Mouse (Mus musculus) kidney, adult 2 months (tissue): ENCODE results near the gene Kxd1.

Experiments used
- CTCF ChIP-seq: fragments of 200-500 bp; conservative IDR thresholded peaks from 2 replicates; pipeline ENCODE4 v1.5.1; 2011; ENCODE audit warnings: low read depth, mild to moderate bottlenecking, control low read depth, low read length, moderate library complexity, mixed read lengths; ENCODE audit not compliant: insufficient read depth, insufficient read length
- POLR2A ChIP-seq: fragments of 200-500 bp; IDR thresholded peaks from one replicate; pipeline ENCODE4 v1.6.1; 2011; ENCODE audit warnings: low read depth, low read length, control low read depth

DNA sequence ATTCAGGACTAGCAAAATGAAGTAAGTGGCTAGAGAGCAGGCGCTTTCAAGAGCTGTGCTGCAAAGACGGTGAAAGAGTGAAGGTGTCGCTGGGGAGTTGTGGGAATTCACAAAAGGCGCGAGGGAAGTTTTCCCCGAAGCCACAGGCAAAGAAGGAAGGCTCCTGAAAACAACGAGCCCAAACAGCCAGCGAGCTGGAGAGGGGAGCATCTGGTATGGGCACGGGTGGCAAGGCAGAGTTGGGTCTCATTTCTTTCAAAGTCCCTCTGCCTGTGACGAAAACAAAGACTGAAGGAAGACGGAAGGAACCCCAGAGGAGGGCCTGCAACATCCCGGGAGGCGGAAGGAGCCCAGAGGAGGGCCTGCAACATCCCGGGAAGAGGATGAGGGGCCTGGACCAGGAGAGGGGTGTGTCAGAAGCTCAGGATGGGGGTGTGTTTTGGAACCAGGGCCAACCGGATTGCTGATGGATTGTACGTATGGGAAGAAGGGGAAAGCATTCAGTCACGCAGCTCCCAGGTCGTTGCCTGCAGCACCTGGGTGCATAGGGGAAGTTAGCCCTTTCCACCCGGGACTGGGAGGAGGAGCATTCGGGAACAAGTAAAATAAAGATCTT, 36.8 kb downstream of the Kxd1 start:
- no peak for TF ChIP-seq CTCF
- no peak for TF ChIP-seq POLR2A
